Mouse (Mus musculus) neural tube, embryonic 14.5 days (tissue): ENCODE results near the gene Atad2b. TPM values are rescaled to one million over a fixed set of nuclear protein-coding genes. Genes with fewer than 3 reads are reported as not detected.
"Not testable (repeated sequence)": the region's sequence is repeated elsewhere in the genome, so short reads cannot be mapped to it uniquely, and the experiment has no call there.

Source experiments
- ATAC-seq: fragments of 200-750 bp; cut with Nextera tagmentation; 2 replicates; pipeline ENCODE4 v1.8.0; 2017; ENCODE audit warnings: low read depth, mild to moderate bottlenecking, moderate TSS enrichment, moderate library complexity
- H3K27ac ChIP-seq: fragments of 300-500 bp; sonication (generic); 2 replicates; pipeline ENCODE4 v1.5.1; 2014; ENCODE audit warnings: low read depth, mild to moderate bottlenecking, control low read depth, low read length, moderate library complexity, mixed read lengths
- H3K27me3 ChIP-seq: fragments of 300-500 bp; sonication (generic); 2 replicates; pipeline ENCODE4 v1.6.1; 2014; ENCODE audit warnings: low read length; ENCODE audit not compliant: control insufficient read depth, insufficient read depth
- H3K36me3 ChIP-seq: fragments of 300-500 bp; sonication (generic); 2 replicates; pipeline ENCODE4 v1.6.1; 2014; ENCODE audit warnings: low read length, mixed read lengths; ENCODE audit not compliant: control insufficient read depth, insufficient read depth
- H3K4me1 ChIP-seq: fragments of 300-500 bp; sonication (generic); 2 replicates; pipeline ENCODE4 v1.6.1; 2014; ENCODE audit warnings: low read length; ENCODE audit not compliant: control insufficient read depth, insufficient read depth
- H3K4me2 ChIP-seq: fragments of 300-500 bp; sonication (generic); 2 replicates; pipeline ENCODE4 v1.6.1; 2014; ENCODE audit warnings: mild to moderate bottlenecking, low read depth, low read length, control low read depth
- H3K4me3 ChIP-seq: fragments of 300-500 bp; sonication (generic); 2 replicates; pipeline ENCODE4 v1.5.1; 2014; ENCODE audit warnings: low read depth, low read length, control low read depth, mixed read lengths
- H3K9ac ChIP-seq: fragments of 300-500 bp; sonication (generic); replicated peaks from 2 replicates; pipeline ENCODE4 v1.6.1; 2014; ENCODE audit warnings: low read depth, mild to moderate bottlenecking, control low read depth, low read length, mixed read lengths
- H3K9me3 ChIP-seq: fragments of 300-500 bp; sonication (generic); 2 replicates; pipeline ENCODE4 v1.6.1; 2016; ENCODE audit warnings: low read length; ENCODE audit not compliant: control insufficient read depth
- WGBS: fragments of 180-500 bp; shearing (Covaris S2); extraction: QIAGEN DNeasy Blood & Tissue Kit; methylation state at CpG from one replicate; pipeline ENCODE4 v1.1.7; 2014; 5-methylcytosine and 5-hydroxymethylcytosine counted together
- polyA plus RNA-seq: library from polyadenylated mRNA; unstranded; fragments of >200 nt; fragmentation: Nextera tagmentation; extraction: Ambion mirVana; gene quantifications from 2 replicates; pipeline ENCODE4 v1.2.1, GENCODE M21; 2014

Gene Atad2b
- polyA plus RNA-seq, 1 experiment from 2014 or later = 20.4 TPM

GRCm38 (mm10) chr12:4905946-4906345 is 11.2 kb upstream of the Atad2b start:
- H3K4me2 ChIP-seq = no peak overlapping the region; the same call in 1 of the 2 replicates
- H3K9me3 ChIP-seq = no peaks in the 10 kb centered on the region
- H3K9ac ChIP-seq = no peak overlapping the region
- no peaks in the 10 kb centered on the region; the same call in 1 of the 2 replicates for H3K4me1 ChIP-seq
- H3K4me3 ChIP-seq = no peak overlapping the region
- ATAC-seq = no peak
- 78% methylated on average over 7 of the region's 7 CpGs for WGBS
- H3K36me3 ChIP-seq = no peaks in the 10 kb centered on the region
- no peak overlapping the region for H3K27ac ChIP-seq
- no peaks in the 10 kb centered on the region for H3K27me3 ChIP-seq

- Histone ChIP-seq H3K27ac (peak overlapping the region; percentile 82; the same call in 1 of the 2 replicates), H3K4me2 (peak overlapping the region; percentile 68), H3K4me1 (no peaks in the 10 kb centered on the region; the same call in 1 of the 2 replicates), H3K27me3 (no peaks in the 10 kb centered on the region), H3K4me3 (peak overlapping the region; percentile 66), H3K36me3 (no peaks in the 10 kb centered on the region), H3K9me3 (no peaks in the 10 kb centered on the region), H3K9ac (peak overlapping the region; percentile 83)
- no peak for ATAC-seq
- 54% methylated on average over 7 of the region's 7 CpGs for WGBS
Measured at GRCm38 (mm10) chr12:4906476-4906875, 10.7 kb upstream of the Atad2b start.

- peak within 1 kb of the TSS; percentile 66 for H3K4me3 ChIP-seq
- under 1% methylated on average over 97 of the region's 125 CpGs for WGBS
Measured at GRCm38 (mm10) chr12:4906951-4907906, 9.9 kb upstream of the Atad2b start, which contains the start of gene Ubxn2a. Ubxn2a (minus strand) TSS chr12:4907705.

GRCm38 (mm10) chr12:4908391-4908790 is 8.8 kb upstream of the Atad2b start:
- no peaks in the 10 kb centered on the region; the same call in 1 of the 2 replicates for H3K4me1 ChIP-seq
- WGBS = 91% methylated on average over 7 of the region's 7 CpGs
- H3K9me3 ChIP-seq = no peaks in the 10 kb centered on the region
- H3K27me3 ChIP-seq = no peaks in the 10 kb centered on the region
- H3K4me3 ChIP-seq = no peak overlapping the region
- H3K9ac ChIP-seq = no peak overlapping the region
- no peak overlapping the region for H3K27ac ChIP-seq
- no peaks in the 10 kb centered on the region for H3K36me3 ChIP-seq
- H3K4me2 ChIP-seq = no peak overlapping the region
- no peak for ATAC-seq

More at GRCm38 (mm10) chr12:4906951-4907906, 9.9 kb upstream of the Atad2b start, which contains the start of gene Ubxn2a:
- Histone ChIP-seq H3K9me3 (no peaks in the 10 kb centered on the region), H3K27ac (peak within 1 kb of the TSS; percentile 82), H3K27me3 (no peaks in the 10 kb centered on the region), H3K9ac (peak within 1 kb of the TSS; percentile 83), H3K4me2 (peak within 1 kb of the TSS; percentile 68), H3K36me3 (no peaks in the 10 kb centered on the region), H3K4me1 (no peaks in the 10 kb centered on the region; the same call in 1 of the 2 replicates)
- ATAC-seq = peak; percentile 93

- not testable (repeated sequence) for H3K4me2 ChIP-seq, H3K27me3 ChIP-seq, H3K36me3 ChIP-seq, H3K9ac ChIP-seq, H3K4me3 ChIP-seq, ATAC-seq, H3K9me3 ChIP-seq, H3K4me1 ChIP-seq, H3K27ac ChIP-seq
- 87% methylated on average over 1 of the region's 1 CpGs for WGBS
Measured at GRCm38 (mm10) chr12:4910496-4910895, 6.7 kb upstream of the Atad2b start.

- no peak for ATAC-seq
- 85% methylated on average over 4 of the region's 4 CpGs for WGBS
- Histone ChIP-seq H3K4me3 (no peak overlapping the region), H3K4me1 (no peaks in the 10 kb centered on the region), H3K4me2 (no peak overlapping the region), H3K36me3 (no peaks in the 10 kb centered on the region), H3K9ac (no peak overlapping the region), H3K27ac (no peak overlapping the region), H3K9me3 (no peaks in the 10 kb centered on the region), H3K27me3 (no peaks in the 10 kb centered on the region)
Measured at GRCm38 (mm10) chr12:4911716-4912115, 5.4 kb upstream of the Atad2b start.

GRCm38 (mm10) chr12:4914441-4914840 is 2.7 kb upstream of the Atad2b start:
- no peak overlapping the region for H3K4me3 ChIP-seq
- no peak overlapping the region for H3K27ac ChIP-seq
- no peak overlapping the region for H3K9ac ChIP-seq
- WGBS = 56% methylated on average over 3 of the region's 3 CpGs
- ATAC-seq = no peak
- peaks cover 2% of the 10 kb centered on the region; the same call in 1 of the 2 replicates for H3K4me1 ChIP-seq
- H3K36me3 ChIP-seq = no peaks in the 10 kb centered on the region
- no peaks in the 10 kb centered on the region for H3K9me3 ChIP-seq
- no peaks in the 10 kb centered on the region for H3K27me3 ChIP-seq
- H3K4me2 ChIP-seq = no peak overlapping the region

- peaks cover 5% of the 10 kb centered on the region; the same call in 1 of the 2 replicates for H3K4me1 ChIP-seq
- no peaks in the 10 kb centered on the region for H3K27me3 ChIP-seq
- no peaks in the 10 kb centered on the region for H3K9me3 ChIP-seq
- H3K27ac ChIP-seq = no peak overlapping the region
- no peak overlapping the region for H3K9ac ChIP-seq
- ATAC-seq = no peak
- no peaks in the 10 kb centered on the region for H3K36me3 ChIP-seq
- H3K4me3 ChIP-seq = no peak overlapping the region
- WGBS = 77% methylated on average over 3 of the region's 3 CpGs
- no peak overlapping the region for H3K4me2 ChIP-seq
Measured at GRCm38 (mm10) chr12:4914944-4915343, 2.2 kb upstream of the Atad2b start.
